Mouse (Mus musculus) left cerebral cortex, adult 18-20 months (tissue): ENCODE data around the gene Nfkb1. TPM values are rescaled to one million over a fixed set of nuclear protein-coding genes. Genes with fewer than 3 reads are reported as not detected.
A peak's percentile ranks its signal among the peaks of the same experiment; 100 is the strongest.

Experiments used
- DNase-seq, 2 experiments: peaks; one replicate each; pipeline ENCODE4 v3.0.0; 2021 to 2022; ENCODE audit warnings: low spot score in 2 of 2, mixed read lengths in 1 of 2
- total RNA-seq, 2 experiments: library from RNA; stranded (reverse); gene quantifications; 2 replicates each; pipeline ENCODE4 v1.2.3; 2021

Nfkb1 gene
- total RNA-seq, 2 experiments from 2014 or later, result 18.8 to 22.2 TPM

DNA sequence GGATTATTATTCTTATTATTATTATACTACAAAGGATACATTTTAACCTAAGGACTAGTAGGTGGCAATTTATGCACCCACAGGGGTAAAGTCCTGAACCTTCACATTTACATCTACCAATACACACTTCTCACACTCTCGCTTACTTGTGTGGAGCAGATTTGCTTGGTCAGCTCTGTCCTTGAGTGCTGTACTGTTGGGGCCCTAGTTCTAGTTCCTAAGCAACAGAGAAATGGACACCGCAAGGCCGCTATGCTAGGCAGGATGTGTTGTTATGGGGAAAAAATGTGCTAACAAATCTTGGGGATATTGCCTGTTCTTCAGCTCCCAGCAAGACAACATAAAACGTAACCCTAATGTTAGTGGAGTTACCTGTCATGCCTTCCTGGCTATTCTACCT is 99.3 kb downstream of the Nfkb1 start:
- no peak for DNase-seq

DNA sequence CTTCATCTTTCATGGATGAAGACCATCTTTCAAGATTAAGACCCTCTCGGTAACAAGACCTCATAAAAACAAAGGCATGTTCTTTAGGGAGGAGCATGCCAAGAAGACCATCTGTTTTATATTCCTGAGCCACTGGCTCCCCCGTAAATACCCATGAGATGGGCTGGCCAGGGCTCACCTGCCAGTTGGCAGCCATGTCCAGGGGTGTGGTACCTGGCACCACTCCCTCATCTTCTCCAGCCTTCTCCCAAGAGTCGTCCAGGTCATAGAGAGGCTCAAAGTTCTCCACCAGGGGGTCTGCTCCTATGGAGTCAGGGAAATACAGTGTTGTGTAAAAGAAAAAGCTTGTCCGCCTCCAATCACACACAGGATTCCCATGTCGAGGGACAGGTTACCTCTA is 100.0 kb downstream of the Nfkb1 start:
- DNase-seq, result no peak

DNA sequence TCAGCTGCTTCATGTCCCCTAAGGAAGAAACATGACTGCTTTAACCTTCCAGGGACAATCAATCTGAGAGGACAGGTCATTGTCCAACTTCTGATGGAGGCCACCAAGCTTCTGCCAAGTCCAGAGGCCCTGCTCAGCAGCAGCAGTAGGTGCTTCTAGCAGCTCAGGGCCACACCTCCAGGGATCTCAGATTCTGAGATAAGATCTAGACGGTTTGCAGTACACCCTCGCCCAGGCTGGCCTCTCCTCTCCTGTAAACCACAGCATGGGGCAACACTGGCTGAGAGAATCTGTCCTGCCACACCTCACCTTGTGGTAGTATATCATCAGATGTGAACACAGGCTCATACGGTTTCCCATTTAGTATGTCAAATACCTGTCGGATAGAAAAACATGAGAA is 100.9 kb downstream of the Nfkb1 start:
- DNase-seq, result no peak

DNA sequence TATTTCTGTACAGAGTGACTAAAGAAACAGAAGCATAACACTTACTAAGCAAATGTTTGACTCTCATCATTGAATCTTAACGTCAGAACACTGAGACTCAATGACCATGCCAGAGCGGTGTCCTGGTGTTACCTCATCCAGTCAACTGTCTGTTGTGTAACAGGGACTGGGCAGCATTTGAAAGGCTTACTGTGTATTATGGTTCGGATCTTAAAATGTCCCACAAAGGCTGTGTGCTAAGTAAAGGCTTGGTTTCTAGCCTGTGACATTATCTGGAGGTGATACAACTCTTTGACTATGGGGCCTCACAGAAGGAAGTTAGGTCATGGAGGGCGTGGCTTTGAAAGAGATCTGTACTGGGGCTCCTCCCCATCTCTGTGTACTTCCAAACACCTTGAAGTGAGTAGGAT is 104.9 kb downstream of the Nfkb1 start:
- peak in 1 of 2 experiments; percentile 19 for DNase-seq

DNA sequence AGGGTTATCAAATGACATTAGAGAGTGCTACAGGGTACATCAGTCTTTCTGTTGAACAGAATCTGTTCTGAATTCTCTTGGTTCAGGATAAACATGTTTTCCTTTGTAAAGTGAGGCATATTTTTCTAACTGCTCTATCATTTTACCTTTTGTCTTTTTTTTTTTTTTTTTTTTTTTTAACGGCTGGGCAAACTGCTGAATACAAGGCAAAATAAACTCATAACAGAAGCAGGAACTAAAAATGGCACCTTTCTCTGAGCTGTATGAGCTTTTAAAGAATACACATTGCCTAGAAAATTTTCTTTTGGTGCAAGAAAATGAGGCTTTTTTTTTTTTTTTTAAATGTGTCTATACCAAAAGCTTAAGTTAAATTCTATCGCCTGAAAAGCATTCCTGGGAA is 105.3 kb downstream of the Nfkb1 start:
- DNase-seq, result no peak

DNA sequence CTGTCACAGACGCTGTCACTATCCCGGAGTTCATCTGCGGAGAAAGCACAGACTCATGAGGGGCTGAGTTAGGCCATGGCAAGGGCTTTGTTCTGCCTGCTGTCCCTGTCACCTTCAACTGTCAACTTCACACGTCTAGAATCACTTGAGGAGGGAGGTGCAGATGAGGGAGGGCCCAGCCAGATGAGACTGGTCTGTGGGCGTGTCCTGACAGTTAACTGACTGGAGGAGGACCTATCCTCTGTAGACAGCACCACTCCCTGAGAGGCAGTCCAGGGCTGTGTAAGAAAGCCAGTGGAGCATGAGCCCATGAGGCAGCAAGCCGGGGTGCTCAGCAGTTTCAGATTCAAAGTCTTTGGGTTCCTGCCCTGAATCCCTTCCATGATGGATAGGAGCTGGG is 105.9 kb downstream of the Nfkb1 start:
- DNase-seq, result no peak

DNA sequence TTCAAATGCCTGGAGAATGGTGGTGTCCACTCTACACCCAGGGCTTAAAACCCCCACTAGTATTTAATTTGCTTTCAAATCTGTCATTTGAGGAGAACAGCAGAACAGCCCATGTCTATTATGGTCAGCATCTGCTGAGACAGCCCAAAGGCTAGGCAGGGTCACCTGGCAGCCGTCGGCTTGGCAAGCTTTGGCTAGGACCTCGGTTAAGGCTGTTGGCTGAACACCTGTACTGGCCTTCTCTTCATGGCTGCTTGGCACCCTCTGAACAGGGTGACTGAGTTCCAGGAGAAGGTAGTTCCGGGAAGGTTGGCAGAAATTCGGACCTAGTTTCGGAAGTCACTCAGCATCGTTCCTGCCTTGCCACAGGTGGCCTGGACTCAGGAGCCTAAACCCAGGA is 109.1 kb downstream of the Nfkb1 start:
- no peak for DNase-seq

DNA sequence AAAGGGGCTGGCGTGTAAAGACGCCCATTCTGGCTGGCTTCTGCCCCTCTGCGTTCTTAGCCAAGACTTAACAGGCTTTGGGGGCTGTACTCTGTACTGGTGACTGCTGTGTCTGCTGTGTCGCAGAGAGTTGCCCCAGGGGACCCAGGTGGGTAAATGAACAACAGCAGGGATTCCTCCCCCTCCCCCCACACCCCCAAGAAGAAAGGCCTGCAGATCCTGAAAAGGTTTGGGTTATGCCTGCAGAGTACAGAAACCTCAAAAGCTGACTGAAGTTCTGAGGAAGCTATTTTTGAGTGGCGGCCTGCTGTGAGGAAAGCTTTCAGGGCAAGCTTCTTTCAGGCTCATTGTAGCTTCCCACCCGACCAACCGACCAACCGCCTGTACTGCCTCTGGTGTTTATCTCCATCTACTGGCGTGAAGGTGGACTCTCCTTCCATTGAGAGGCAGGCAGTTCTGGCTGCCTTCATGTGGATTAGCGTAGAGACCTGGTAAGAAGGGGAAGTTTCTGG is 109.7 kb downstream of the Nfkb1 start:
- DNase-seq, result no peak

DNA sequence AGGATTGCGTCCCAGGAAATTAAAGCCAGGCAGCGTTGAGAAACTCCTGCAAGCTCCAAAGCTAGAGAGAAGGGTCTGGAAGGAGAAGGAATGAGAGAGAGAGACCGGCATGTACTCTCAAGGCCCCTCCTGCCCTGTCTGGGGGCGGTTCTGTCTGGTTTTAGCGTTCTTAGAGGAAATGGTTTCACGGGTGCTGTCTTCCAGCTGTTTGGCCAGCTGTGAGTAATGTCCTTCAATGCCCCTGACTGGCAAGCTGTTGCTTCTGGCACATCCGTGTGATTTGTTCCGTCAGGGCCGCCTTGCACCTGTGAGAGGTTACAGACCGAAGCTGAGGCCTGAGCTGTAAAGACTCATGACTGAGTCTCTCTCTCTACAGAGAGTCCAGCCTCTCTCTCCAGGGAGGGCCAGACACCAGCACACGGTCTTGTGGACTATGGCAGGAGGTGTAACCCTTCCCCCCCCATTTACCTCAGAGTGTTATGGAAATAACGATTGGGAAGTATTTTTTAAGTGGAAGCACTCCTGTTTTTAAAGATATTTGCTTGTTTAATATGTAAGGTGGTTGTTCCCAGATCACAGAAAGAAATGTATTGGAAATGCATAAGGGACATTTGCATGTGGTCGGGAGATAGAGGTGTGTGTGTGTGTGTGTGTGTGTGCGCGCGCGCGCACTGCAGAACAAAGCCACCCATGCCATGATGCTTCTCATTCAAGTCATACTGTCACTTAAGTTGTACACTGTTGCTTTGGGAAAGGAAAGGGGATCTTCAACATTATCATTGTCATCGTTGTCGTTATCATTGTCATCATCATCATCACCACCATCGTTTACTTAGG is 110.7 kb downstream of the Nfkb1 start:
- no peak for DNase-seq

DNA sequence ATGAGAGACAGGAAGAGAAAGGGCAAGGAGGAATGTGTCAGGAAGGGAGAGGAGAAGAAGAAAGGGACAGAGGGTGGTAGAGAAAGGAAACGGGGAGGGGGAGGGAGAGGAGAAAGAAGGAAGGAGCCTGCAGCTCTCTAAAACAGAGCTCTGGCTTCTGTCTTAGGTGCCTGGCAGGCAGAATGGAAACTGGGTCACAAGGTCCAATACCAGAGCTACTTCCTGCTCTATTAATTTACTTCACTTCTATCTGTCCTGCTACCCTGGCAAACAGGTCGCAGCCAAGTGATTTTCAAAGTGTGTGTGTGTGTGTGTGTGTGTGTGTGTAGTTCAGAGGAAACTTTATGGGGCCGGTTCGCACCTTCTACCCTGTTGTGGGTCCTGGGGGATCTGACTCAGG is 112.2 kb downstream of the Nfkb1 start:
- DNase-seq, result no peak

DNA sequence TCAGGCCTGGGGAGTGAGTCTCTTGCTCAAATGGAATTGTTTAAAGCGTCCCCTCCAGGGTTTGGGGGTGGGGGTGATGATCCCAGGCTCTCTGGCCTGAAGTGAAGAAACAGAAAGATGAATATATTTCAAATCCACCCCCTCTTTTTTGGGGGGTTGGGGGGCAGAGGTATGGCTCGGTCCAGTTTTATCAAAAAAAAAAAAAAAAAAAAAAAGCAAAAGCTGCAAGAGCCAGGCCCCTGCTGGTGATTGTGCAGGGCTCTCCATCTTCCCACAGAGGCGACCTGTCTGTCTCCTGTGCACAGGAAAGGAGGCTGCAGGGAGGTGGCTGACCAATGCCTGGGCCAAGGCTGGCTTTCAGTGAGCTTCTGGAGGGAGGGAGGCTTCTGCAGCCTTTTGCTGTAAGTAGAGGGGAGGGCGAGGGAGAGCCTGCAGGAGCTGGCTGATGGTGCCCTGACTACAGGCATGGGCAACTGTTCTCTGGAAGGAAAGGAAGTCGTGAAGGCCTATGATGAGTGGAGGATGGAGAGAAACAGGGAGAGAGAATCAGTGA is 112.7 kb downstream of the Nfkb1 start:
- no peak for DNase-seq

DNA sequence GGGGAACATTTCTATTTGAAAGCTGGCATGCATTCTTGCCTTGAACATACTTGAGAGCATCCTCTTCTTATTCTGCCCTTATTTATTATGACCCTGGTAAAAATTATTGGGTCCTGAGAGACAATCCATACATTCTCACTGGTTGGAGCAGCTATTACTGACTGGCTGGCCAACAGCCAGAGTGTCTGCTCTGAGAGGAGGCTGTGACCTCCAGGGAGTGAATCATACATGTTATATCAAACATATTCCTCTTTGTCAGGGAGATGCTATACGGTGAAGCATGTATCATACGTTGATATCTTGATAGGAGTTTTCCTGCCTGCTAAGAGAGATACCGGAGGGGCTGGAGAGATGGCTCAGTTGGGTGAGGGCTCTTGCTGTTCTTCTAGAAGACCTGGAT is 116.2 kb downstream of the Nfkb1 start:
- no peak for DNase-seq

DNA sequence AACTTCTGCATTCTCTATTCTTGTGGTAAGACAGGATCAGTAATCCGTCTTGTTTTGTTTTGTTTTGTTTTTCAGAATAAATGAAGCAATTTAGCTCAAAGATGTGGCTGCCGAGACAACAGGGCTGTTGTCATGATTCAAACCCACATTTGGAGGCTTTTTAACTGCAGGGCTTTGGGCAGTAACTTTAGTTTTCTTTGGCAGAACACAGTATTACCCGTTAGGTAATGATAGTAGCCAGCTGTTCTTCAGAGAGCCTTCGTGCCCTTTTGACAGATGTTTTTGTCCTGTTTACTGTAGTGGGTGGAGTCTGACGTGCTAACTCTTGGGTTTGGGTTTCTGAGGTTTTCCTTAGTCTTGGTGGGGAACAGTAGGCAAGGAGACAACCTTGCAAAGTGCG is 118.3 kb downstream of the Nfkb1 start:
- DNase-seq, result no peak

DNA sequence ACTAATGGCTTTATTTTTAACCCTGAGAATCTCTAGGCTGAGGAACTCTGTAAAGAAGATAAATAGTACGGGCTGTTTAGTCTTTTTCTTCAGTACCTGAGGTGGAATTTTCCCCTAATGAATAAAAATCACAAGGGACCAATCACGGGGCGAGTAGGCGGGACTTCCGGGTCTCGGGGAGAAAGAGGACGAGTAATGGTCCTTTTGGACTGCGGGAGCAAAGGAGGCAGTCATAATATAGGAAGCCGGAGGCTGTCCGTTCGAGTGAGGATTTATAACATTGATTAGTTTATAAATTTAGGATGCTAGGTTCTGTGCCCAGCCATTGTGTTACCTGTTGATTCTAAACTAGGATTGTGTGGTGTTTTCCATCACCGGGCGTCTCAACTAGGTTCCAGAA is 119.8 kb downstream of the Nfkb1 start:
- DNase-seq, result no peak

DNA sequence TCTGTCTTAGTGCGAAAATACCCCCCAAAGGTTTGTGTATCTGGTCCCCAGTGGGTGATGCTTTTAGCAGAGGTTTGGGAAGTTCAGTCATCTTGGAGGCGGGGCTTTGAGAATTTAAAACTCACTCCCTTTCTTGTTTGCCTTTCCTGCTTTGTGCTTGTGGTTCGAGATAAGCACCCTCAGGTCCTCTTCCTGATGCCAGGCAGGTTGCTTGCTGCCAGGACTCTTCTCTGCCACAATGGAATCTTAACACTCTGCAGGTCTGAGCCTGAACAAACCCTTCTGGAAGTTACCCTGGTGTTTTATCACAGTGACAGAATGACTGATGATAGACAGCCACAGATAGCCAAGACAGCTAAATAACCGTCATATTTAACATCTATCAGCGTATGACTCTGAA is 122.7 kb downstream of the Nfkb1 start:
- DNase-seq, result no peak

DNA sequence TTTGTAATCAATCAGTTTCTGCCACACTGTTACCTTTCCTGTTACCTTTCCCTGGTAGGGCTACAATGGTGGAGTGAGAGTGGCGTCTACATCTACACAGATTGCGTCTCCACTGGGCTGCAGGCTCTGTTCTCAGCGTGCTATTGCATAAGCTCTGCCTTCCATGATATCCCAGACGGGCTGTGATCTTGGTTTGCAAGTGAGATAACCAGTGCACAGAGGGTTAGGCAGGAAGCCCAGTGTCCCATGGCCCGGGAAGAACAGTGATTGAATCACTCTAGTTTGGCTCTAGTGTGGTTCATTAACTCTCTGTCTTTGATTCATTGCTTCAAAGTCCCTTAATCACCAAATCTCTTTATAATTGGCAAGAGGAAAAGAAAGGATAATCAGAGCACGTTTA is 123.5 kb downstream of the Nfkb1 start:
- no peak for DNase-seq

DNA sequence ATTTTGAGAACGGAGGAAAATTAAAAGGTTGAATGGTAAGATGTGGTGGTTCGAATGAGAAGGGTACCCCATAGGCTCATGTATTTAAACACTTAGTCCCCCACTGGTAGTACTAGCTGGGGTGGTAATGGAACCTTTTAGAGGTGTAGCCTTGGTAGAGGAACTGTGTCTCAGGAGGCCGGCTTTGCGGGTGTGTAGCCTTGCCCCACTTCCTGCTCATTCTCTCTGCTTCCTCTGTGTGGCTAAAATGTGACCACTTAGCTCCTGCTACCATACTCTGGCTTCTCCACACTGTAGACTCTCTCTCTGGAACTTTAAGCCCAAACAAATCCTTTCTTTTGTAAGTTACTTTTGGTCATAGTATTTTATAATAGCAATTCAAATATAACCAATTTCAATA is 126.0 kb downstream of the Nfkb1 start:
- DNase-seq, result no peak

DNA sequence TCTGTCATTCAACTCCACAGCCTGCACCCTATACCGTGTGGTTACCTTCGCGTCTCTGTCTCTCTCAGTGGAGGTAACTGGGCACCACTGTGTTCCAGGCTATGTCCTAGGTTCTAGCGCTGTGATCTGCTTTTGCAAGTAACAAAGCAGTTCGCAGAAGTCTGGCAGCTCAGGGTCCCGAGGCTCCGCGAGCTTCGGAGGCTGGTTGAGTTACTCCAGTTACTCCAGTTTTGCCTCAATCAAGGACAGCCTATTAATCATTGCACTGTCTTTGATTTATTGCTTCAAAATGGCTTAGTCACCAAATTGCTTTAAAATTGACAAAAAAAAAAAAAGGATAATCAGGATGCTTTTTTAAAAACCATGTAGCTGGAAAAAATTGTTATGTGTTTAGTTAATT is 126.6 kb downstream of the Nfkb1 start:
- no peak for DNase-seq

DNA sequence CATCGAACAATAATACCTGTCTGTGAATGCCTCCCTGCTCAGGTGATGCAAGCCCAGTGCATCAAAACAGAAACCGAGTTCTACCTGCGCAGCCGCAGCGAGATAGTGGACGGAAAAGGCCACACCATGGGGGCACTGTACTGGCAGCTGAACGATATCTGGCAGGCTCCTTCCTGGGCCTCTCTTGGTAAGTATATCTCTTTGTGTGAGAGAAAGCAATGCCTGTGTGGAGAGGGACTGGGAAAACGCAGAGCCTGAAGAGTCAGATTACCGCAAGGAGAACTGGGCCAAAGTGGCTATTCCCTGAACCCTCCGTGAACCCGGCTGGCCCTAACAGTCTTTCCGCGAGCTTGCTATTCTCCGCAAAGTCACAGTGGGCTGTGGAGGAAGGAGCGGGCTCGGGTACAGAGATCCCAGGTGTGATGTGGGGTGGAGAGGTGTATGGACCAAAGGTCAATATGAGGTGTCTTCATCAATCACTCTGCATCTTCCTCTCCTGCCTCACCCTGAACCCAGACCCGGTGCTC is 128.1 kb downstream of the Nfkb1 start:
- DNase-seq, result no peak

DNA sequence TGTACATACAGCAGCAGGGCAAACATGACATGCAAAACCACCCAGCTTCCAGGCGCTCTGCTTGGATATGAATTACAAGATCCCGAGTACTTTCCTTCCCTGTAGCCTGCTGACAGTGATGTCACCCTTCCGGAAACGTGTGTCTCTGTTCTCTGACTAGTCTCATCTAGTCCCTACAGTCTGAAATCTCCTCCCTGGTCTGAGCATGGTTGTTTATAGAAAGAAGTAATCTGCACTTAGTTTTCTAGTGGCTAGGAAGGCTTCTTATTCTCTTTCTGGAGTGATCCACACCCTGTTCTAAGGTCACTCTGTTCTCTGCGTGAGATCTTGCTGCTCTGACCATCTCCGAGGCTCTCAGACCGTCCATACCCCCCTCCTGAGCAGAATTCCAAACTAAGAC is 129.3 kb downstream of the Nfkb1 start:
- no peak for DNase-seq

DNA sequence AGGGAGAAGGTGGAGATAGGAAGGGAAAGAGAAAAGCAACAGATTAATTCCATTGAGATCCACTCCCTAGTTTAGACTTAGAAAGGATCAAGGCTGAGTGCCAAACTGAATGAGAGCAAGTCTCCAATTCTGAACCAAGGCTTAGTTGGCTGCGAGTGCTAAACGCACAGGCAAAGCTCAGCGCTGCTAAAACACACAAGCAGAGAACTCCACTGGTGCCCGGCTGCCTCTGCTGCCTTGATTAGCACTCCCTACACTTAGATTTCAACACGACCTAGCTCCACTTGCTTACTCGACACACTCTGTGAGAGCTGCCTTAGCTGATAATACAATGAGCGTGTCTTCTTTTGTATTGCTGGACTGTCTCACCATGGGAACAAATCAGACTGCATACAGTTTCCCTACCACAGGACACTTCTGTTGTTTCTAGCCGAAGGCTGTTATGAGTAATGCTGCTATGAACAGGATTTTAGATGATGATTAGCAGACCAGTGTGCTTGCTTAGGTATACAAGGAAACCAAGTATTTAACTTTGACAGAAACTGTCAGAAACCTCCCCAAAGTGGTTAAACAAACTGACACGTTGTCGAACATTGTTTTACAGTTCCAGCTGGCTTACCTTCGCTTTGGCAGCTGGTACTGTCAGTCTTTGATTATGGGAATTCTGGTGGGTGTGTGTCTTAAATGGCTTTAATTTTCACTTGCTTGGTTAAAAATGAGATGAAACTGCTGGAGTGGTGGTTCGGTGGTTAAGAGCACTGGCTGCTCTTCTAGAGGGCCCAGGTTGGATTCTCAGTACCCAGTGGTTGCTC is 134.3 kb downstream of the Nfkb1 start:
- peak in 1 of 2 experiments; percentile 22 for DNase-seq
